Mouse (Mus musculus) heart, postnatal 0 days (tissue): ENCODE data around the gene Birc5. TPM values are rescaled to one million over a fixed set of nuclear protein-coding genes. Genes with fewer than 3 reads are reported as not detected.
A peak's percentile ranks its signal among the peaks of the same experiment; 100 is the strongest.

Source experiments
- ATAC-seq: fragments of 200-750 bp; cut with Nextera tagmentation; 2 replicates; pipeline ENCODE4 v1.8.0; 2017; ENCODE audit warnings: low read depth, moderate number of reproducible peaks, moderate library complexity; ENCODE audit not compliant: insufficient read depth
- DNase-seq: peaks from one replicate; pipeline ENCODE4 v3.0.0-alpha.2; 2016; ENCODE audit warnings: low spot score
- H3K27ac ChIP-seq: fragments of 300-500 bp; sonication (generic); 2 replicates; pipeline ENCODE4 v1.5.1; 2014; ENCODE audit warnings: low read depth, mild to moderate bottlenecking
- H3K27me3 ChIP-seq: fragments of 300-500 bp; sonication (generic); 2 replicates; pipeline ENCODE4 v1.6.1; 2014; ENCODE audit warnings: low read length, mixed read lengths; ENCODE audit not compliant: control insufficient read depth, insufficient read depth
- H3K36me3 ChIP-seq: fragments of 300-500 bp; sonication (generic); replicated peaks from 2 replicates; pipeline ENCODE4 v1.6.1; 2014; ENCODE audit warnings: low read length, mixed read lengths; ENCODE audit not compliant: control insufficient read depth, insufficient read depth
- H3K4me1 ChIP-seq: fragments of 300-500 bp; sonication (generic); 2 replicates; pipeline ENCODE4 v1.6.1; 2014; ENCODE audit warnings: antibody characterized with exemption; ENCODE audit not compliant: control insufficient read depth, insufficient read depth
- H3K4me2 ChIP-seq: fragments of 300-500 bp; sonication (generic); 2 replicates; pipeline ENCODE4 v1.6.1; 2014; ENCODE audit warnings: low read depth, mild to moderate bottlenecking, low read length, moderate library complexity
- H3K4me3 ChIP-seq: fragments of 300-500 bp; sonication (generic); 2 replicates; pipeline ENCODE4 v1.5.1; 2014; ENCODE audit warnings: low read depth, low read length
- H3K9ac ChIP-seq: fragments of 300-500 bp; sonication (generic); replicated peaks from 2 replicates; pipeline ENCODE4 v1.6.1; 2014; ENCODE audit warnings: low read depth, low read length, mixed read lengths
- H3K9me3 ChIP-seq: fragments of 300-500 bp; sonication (generic); replicated peaks from 2 replicates; pipeline ENCODE4 v1.6.1; 2016; ENCODE audit warnings: low read length; ENCODE audit not compliant: control insufficient read depth
- CTCF ChIP-seq: IDR thresholded peaks from 2 replicates; pipeline ENCODE4 v1.5.1; 2016; ENCODE audit warnings: antibody characterized with exemption, control low read depth, low read depth
- EP300 ChIP-seq: IDR thresholded peaks from 2 replicates; pipeline ENCODE4 v1.6.1; 2016; ENCODE audit warnings: antibody characterized with exemption, low read depth
- WGBS: fragments of 180-500 bp; shearing (Covaris S2); extraction: QIAGEN DNeasy Blood & Tissue Kit; methylation state at CpG from one replicate; pipeline ENCODE4 v1.1.7; 2014; 5-methylcytosine and 5-hydroxymethylcytosine counted together
- polyA plus RNA-seq: library from polyadenylated mRNA; unstranded; fragments of >200 nt; fragmentation: Nextera tagmentation; extraction: Ambion mirVana; gene quantifications from 2 replicates; pipeline ENCODE4 v1.2.1, GENCODE M21; 2015
- total RNA-seq: library from RNA; depleted of rRNA; stranded (reverse); fragments of >200 nt; gene quantifications from 2 replicates; pipeline ENCODE4 v1.2.3, GENCODE M21; 2014; ENCODE audit warnings: low replicate concordance; rRNA removed

Birc5 gene
- total and polyA plus RNA-seq, 2 experiments from 2014 or later = 36.1 to 83.6 TPM

DNA sequence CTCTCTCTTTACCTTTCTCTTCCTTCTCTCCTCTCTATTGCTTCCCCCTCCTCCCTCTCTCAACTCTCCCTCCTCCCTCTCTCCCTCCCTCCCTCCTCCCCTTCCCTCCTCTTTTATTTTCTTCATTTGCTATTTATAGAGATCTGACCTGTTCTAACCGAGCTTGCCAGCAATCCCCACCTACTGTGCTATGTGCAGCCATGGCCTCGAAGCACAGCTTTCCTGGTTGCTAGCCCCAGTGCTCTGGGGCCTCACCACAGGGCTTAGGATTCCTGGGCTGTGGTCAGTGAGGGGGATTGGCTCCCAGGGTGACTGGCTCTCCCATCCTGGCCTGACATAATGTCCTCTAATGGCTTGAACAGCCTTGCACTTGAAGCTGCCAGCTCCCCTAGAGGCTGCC, 47.5 kb downstream of the Birc5 start:
- H3K36me3 ChIP-seq = no peaks in the 10 kb centered on the region
- 21% methylated on average over 2 of the region's 2 CpGs for WGBS
- ATAC-seq (peak; percentile 67), DNase-seq (no peak)
- 0 out of 2 replicates have a peak overlapping the region, but pooled peaks have one; percentile 51 for H3K27ac ChIP-seq
- no peak overlapping the region for H3K4me3 ChIP-seq
- H3K4me1 ChIP-seq = no peaks in the 10 kb centered on the region
- no peaks in the 10 kb centered on the region for H3K27me3 ChIP-seq
- TF ChIP-seq EP300 (no peak), CTCF (no peak)
- H3K4me2 ChIP-seq = no peak overlapping the region
- no peak overlapping the region for H3K9ac ChIP-seq
- H3K9me3 ChIP-seq = no peaks in the 10 kb centered on the region

DNA sequence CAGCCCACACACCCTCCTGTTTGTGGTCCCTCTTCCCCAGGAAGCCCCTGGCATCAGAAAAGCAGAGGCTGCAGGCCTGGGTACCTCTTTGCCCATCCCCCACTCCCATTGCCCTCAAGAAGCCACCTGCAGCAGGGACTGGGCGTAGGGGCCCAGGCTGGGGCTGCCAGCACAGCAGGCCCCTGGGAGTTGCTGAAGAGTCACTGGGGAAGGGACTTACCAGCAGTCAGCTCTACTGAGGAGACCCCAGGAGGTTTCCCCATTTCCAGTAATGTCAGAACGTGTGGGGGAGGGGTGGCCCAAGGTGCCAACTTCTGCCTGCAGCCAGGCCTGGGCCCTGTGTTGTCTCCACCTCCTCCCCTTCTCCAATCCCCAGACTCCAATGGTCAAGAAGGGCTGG, 53.2 kb downstream of the Birc5 start:
- no peak for TF ChIP-seq EP300
- TF ChIP-seq CTCF = no peak
- ATAC-seq (no peak), DNase-seq (no peak)
- Histone ChIP-seq H3K4me2 (no peak overlapping the region), H3K36me3 (no peaks in the 10 kb centered on the region), H3K4me3 (no peak overlapping the region), H3K27ac (no peak overlapping the region), H3K9ac (no peak overlapping the region), H3K4me1 (no peaks in the 10 kb centered on the region), H3K27me3 (no peaks in the 10 kb centered on the region), H3K9me3 (no peaks in the 10 kb centered on the region)
- WGBS = 71% methylated on average over 2 of the region's 2 CpGs

DNA sequence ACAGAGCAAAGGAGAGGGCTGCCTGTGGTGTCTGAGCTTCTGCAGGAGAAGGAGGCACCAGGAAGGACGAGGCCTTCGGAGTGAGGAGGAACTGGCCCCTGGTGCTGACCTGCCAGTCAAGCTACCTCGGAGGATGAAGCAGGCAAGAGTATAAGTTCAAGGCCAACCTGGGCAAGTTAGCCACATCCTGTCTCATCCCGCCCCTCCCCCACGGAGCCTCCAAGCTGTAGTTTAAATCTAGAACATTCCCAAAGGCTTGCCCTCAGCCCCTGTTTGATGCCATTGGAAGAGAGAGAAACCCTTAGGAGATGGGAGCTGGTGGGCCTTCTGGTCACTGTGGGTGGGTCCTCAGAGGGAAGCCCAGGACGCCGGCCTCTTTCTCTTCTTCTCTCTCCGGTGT, 55.4 kb downstream of the Birc5 start:
- DNase-seq (no peak), ATAC-seq (no peak)
- Histone ChIP-seq H3K9me3 (no peaks in the 10 kb centered on the region), H3K27ac (no peak overlapping the region), H3K9ac (no peak overlapping the region), H3K27me3 (no peaks in the 10 kb centered on the region), H3K36me3 (no peaks in the 10 kb centered on the region), H3K4me3 (no peak overlapping the region), H3K4me2 (no peak overlapping the region), H3K4me1 (no peaks in the 10 kb centered on the region)
- 77% methylated on average over 8 of the region's 8 CpGs for WGBS
- TF ChIP-seq EP300 = no peak
- no peak for TF ChIP-seq CTCF

Other genes with a start within 250 kb of the Birc5 start
- 24.2 and 24.4 TPM in 2 replicates for gene Tnrc6c, start 195.0 kb upstream of the Birc5 start, total RNA-seq
- 6.2 and 6.8 TPM in 2 replicates for gene Tnrc6c, start 195.0 kb upstream of the Birc5 start, polyA plus RNA-seq
- 2.6 and 8.7 TPM in 2 replicates for gene Tmc8, start 67.2 kb upstream of the Birc5 start, total RNA-seq
- 1.4 and 2.3 TPM in 2 replicates for gene Tmc8, start 67.2 kb upstream of the Birc5 start, polyA plus RNA-seq
- 23.4 and 31.8 TPM in 2 replicates for gene Tmc6, start 67.1 kb upstream of the Birc5 start, total RNA-seq
- gene Tmc6, start 67.1 kb upstream of the Birc5 start, polyA plus RNA-seq = 16.3 and 20.4 TPM in 2 replicates
- gene 6030468B19Rik, start 51.6 kb upstream of the Birc5 start, total RNA-seq = not detected in 2 replicates
- not detected in 2 replicates for gene 6030468B19Rik, start 51.6 kb upstream of the Birc5 start, polyA plus RNA-seq
- gene Gm20708, start 39.6 kb upstream of the Birc5 start, total RNA-seq = 2.6 TPM in 1 of 2 replicates, not detected in the other
- 0.52 and 0.68 TPM in 2 replicates for gene Gm20708, start 39.6 kb upstream of the Birc5 start, polyA plus RNA-seq
- gene Syngr2, start 39.6 kb upstream of the Birc5 start, total RNA-seq = 151 TPM in 2 replicates
- gene Syngr2, start 39.6 kb upstream of the Birc5 start, polyA plus RNA-seq = 95.2 and 105 TPM in 2 replicates
- 14.5 and 17.6 TPM in 2 replicates for gene Afmid, start 23.3 kb upstream of the Birc5 start, total RNA-seq
- gene Afmid, start 23.3 kb upstream of the Birc5 start, polyA plus RNA-seq = 13.1 and 16.5 TPM in 2 replicates
- gene Tk1, start 23.2 kb upstream of the Birc5 start, total RNA-seq = 103 and 117 TPM in 2 replicates
- gene Tk1, start 23.2 kb upstream of the Birc5 start, polyA plus RNA-seq = 41.4 and 44.0 TPM in 2 replicates
- not detected in 2 replicates for gene Tmem235, start 11.5 kb downstream of the Birc5 start, total RNA-seq
- not detected in 2 replicates for gene Tmem235, start 11.5 kb downstream of the Birc5 start, polyA plus RNA-seq
- 7.4 and 7.8 TPM in 2 replicates for gene Tha1, start 24.2 kb downstream of the Birc5 start, total RNA-seq
- gene Tha1, start 24.2 kb downstream of the Birc5 start, polyA plus RNA-seq = 9.4 and 9.5 TPM in 2 replicates
- 5.7 and 13.1 TPM in 2 replicates for gene Socs3, start 120.8 kb downstream of the Birc5 start, total RNA-seq
- gene Socs3, start 120.8 kb downstream of the Birc5 start, polyA plus RNA-seq = 4.0 and 5.1 TPM in 2 replicates
- 27.2 and 33.0 TPM in 2 replicates for gene Pgs1, start 137.0 kb downstream of the Birc5 start, total RNA-seq
- gene Pgs1, start 137.0 kb downstream of the Birc5 start, polyA plus RNA-seq = 20.3 and 21.8 TPM in 2 replicates